Mouse (Mus musculus): ENCODE measurements around the gene Amph. TPM values are rescaled to one million over a fixed set of nuclear protein-coding genes. Genes with fewer than 3 reads are reported as not detected.

The Amph gene
- polyA plus RNA-seq (2012), result not detected in 2 replicates

GRCm38 (mm10) chr13:18948171-18949028 is at the start of gene Amph:
Gene Amph, plus strand, starts transcription at chr13:18948205.

Other genes with a start within 250 kb of the Amph start
- 1.5 and 1.9 TPM in 2 replicates for gene Vps41, start 230.9 kb upstream of the Amph start, polyA plus RNA-seq (2012)